Mouse (Mus musculus): ENCODE measurements at regions not wholly inside any gene's neighbourhood (a gene's known extent, or its start where the extent isn't known, plus 50 kb on each side); places are given as distances from the start of the nearest gene placed in this dataset.

DNA sequence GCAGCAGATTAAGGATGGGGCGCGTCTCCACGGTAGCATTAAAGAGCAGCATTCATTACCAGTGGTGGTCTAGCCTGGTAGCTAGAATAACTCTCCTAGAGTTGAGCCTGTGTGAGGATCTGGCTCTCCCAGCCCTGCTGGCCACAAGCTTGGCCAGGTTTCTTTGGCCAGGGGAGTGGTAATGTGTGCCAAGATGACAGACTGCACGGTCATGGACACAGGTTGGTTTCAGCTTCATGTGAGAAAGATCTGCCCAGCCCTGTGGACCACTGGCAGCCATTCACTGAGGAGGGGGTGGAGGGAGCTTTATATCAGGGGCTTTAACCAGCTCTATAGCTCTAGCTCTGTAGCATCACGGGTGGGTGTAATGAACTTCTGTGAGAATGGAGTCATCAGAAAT lies 176.5 kb downstream of the Matn1 start:
- H3K9ac ChIP-seq (ENCODE audit: low read depth, low read length), result no peak overlapping the region
- no peaks in the 10 kb centered on the region for H3K36me3 ChIP-seq (ENCODE audit: insufficient read depth, low read length)
- no peak for DNase-seq (ENCODE audit: low spot score)
- ATAC-seq (replicated peaks; ENCODE audit: low FRiP score, low read depth), result no peak
- no peak for TF ChIP-seq CTCF (IDR thresholded peaks at IDR 0.05; ENCODE audit: low read depth)
- H3K4me2 ChIP-seq (ENCODE audit: low read length), result no peak overlapping the region
- H3K27me3 ChIP-seq (ENCODE audit: insufficient read depth, low read length), result no peaks in the 10 kb centered on the region
- 86% methylated on average over 5 of the region's 5 CpGs for WGBS
- no peaks in the 10 kb centered on the region for H3K9me3 ChIP-seq (replicated peaks; ENCODE audit: low read length)
- no peak overlapping the region for H3K4me3 ChIP-seq (replicated peaks; ENCODE audit: low read depth, low read length)
- no peak overlapping the region for H3K27ac ChIP-seq
- no peaks in the 10 kb centered on the region for H3K4me1 ChIP-seq (replicated peaks; ENCODE audit: insufficient read depth, low read length)

DNA sequence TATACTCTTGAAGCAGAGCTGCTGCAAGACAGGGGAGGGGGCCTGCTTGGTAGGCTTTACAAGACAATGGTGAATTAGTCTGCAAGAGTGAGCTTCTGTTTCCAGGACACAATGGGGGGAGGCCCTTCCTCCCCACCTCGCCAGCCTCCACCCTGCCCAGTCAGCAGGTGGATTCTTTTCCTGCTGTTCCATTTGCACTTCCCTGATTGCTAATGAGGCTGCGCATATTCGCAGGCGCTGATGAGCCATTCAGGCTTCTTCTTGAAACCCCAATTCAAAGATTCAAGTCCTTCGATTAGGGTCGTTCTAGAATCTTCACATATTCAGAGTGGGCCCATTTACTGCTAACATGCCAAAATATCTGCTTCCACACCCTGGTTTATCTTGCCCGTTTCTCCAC lies 181.8 kb downstream of the Matn1 start:
- no peak for ATAC-seq (replicated peaks; ENCODE audit: low FRiP score, low read depth)
- no peak for TF ChIP-seq CTCF (IDR thresholded peaks at IDR 0.05; ENCODE audit: low read depth)

DNA sequence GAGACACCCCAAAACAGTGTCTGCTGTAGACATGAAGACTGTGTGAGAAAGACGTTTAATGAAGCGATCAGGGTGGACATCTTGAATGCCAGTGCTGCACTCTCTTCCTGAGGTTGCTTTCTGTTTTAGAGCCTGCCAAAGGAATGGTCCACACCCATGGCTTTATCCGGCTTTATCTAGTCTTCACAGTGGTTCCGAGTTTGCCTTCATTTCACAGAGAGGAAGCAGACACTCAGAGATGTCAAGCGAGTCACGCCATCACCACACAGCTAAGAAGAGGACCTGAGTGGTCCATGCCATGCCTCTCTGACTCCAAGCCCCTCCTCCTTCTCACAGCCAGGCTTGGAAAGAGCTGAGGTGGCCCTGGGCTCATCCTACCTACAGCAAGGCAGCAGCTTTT lies 182.7 kb downstream of the Matn1 start:
- no peak overlapping the region for H3K9ac ChIP-seq (ENCODE audit: low read depth, low read length)
- no peak for TF ChIP-seq CTCF (IDR thresholded peaks at IDR 0.05; ENCODE audit: low read depth)
- 78% methylated on average over 6 of the region's 6 CpGs for WGBS

More for the DNA sequence above, 181.8 kb downstream of the Matn1 start:
- H3K27me3 ChIP-seq (ENCODE audit: insufficient read depth, low read length), result no peaks in the 10 kb centered on the region
- H3K4me2 ChIP-seq (ENCODE audit: low read length), result no peak overlapping the region
- no peaks in the 10 kb centered on the region for H3K9me3 ChIP-seq (replicated peaks; ENCODE audit: low read length)
- 45% methylated on average over 7 of the region's 7 CpGs for WGBS
- no peaks in the 10 kb centered on the region for H3K4me1 ChIP-seq (replicated peaks; ENCODE audit: insufficient read depth, low read length)
- no peak overlapping the region for H3K9ac ChIP-seq (ENCODE audit: low read depth, low read length)
- H3K27ac ChIP-seq, result no peak overlapping the region
- DNase-seq (ENCODE audit: low spot score), result no peak
- H3K36me3 ChIP-seq (ENCODE audit: insufficient read depth, low read length), result no peaks in the 10 kb centered on the region
- H3K4me3 ChIP-seq (replicated peaks; ENCODE audit: low read depth, low read length), result no peak overlapping the region

DNA sequence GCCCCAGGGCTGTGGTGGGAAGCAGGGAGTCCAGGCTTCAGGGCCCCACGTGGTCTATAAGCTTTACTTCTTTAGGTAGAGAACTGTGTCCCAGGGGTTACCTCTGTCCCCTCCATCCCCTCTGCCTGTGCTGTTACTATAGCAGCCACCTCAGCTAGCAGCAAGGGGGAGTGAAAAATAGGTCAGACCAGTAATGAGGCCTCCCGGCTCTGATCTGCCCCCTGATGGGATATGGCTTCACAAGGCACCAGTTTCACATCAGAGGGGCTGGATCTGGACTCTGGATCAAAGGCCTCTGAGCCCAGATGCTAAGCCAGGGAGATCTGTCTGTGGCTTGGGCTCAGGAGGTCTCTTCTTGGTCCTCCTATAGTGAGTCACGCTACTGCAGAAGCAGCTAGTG lies 184.5 kb downstream of the Matn1 start:
- Histone ChIP-seq H3K4me3 (replicated peaks; ENCODE audit: low read depth, low read length) (no peak overlapping the region), H3K9ac (ENCODE audit: low read depth, low read length) (no peak overlapping the region), H3K9me3 (replicated peaks; ENCODE audit: low read length) (no peaks in the 10 kb centered on the region), H3K27ac (no peak overlapping the region), H3K36me3 (ENCODE audit: insufficient read depth, low read length) (no peaks in the 10 kb centered on the region), H3K4me1 (replicated peaks; ENCODE audit: insufficient read depth, low read length) (no peaks in the 10 kb centered on the region), H3K4me2 (ENCODE audit: low read length) (no peak overlapping the region), H3K27me3 (ENCODE audit: insufficient read depth, low read length) (no peaks in the 10 kb centered on the region)
- 29% methylated on average over 3 of the region's 3 CpGs for WGBS
- DNase-seq (ENCODE audit: low spot score) (no peak), ATAC-seq (replicated peaks; ENCODE audit: low FRiP score, low read depth) (no peak)
- TF ChIP-seq CTCF (IDR thresholded peaks at IDR 0.05; ENCODE audit: low read depth), result no peak

More for the DNA sequence above, 182.7 kb downstream of the Matn1 start:
- Histone ChIP-seq H3K9me3 (replicated peaks; ENCODE audit: low read length) (no peaks in the 10 kb centered on the region), H3K4me1 (replicated peaks; ENCODE audit: insufficient read depth, low read length) (no peaks in the 10 kb centered on the region), H3K4me2 (ENCODE audit: low read length) (no peak overlapping the region), H3K27ac (no peak overlapping the region), H3K4me3 (replicated peaks; ENCODE audit: low read depth, low read length) (no peak overlapping the region), H3K36me3 (ENCODE audit: insufficient read depth, low read length) (no peaks in the 10 kb centered on the region), H3K27me3 (ENCODE audit: insufficient read depth, low read length) (no peaks in the 10 kb centered on the region)
- ATAC-seq (replicated peaks; ENCODE audit: low FRiP score, low read depth), result no peak
- DNase-seq (ENCODE audit: low spot score), result no peak

DNA sequence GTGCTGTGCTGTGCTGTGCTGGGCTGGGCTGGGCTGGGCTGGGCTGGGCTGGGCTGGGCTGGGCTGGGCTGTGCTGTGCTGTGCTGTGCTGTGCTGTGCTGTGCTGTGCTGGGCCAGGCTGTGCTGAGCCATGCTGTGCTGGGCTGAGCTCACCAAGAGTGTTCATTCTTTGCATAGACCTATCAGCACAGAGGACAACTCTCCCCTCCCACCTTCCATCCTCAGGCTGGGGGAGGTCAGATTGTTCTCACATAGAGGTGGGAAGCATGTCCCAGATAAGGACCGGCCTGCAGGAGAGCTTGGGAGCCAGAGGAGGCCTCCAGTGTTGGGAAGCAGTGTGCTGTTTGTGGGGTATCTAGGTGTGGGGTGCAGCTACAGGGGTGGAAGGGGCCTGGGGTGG lies 188.0 kb downstream of the Matn1 start:
- 20% methylated on average over 1 of the region's 1 CpGs for WGBS

DNA sequence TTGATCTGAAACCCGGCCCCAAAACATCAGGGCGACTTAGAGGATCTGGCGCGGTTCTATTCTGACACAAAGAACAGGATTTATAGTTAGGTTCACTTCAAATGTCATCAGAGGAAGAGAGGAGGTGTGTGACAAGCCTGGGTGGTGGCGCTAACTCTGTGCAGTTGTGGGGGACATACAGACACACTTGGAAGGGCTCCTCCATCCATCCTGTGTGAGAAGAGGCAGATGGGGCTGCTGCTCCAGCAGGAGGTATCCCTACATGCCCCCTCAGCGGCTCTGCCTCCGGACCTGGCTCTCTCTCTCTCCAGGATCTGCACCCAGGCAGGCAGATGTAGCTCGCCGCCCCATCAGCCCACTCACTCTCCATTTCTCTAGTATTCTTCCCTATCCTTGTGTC lies 188.6 kb downstream of the Matn1 start:
- Histone ChIP-seq H3K9me3 (replicated peaks; ENCODE audit: low read length) (no peaks in the 10 kb centered on the region), H3K4me3 (replicated peaks; ENCODE audit: low read depth, low read length) (no peak overlapping the region), H3K4me2 (ENCODE audit: low read length) (no peak overlapping the region), H3K4me1 (replicated peaks; ENCODE audit: insufficient read depth, low read length) (no peaks in the 10 kb centered on the region), H3K9ac (ENCODE audit: low read depth, low read length) (no peak overlapping the region), H3K27ac (no peak overlapping the region), H3K36me3 (ENCODE audit: insufficient read depth, low read length) (no peaks in the 10 kb centered on the region), H3K27me3 (ENCODE audit: insufficient read depth, low read length) (no peaks in the 10 kb centered on the region)
- 39% methylated on average over 9 of the region's 9 CpGs for WGBS
- no peak for TF ChIP-seq CTCF (IDR thresholded peaks at IDR 0.05; ENCODE audit: low read depth)
- DNase-seq (ENCODE audit: low spot score), result no peak
- ATAC-seq (replicated peaks; ENCODE audit: low FRiP score, low read depth), result no peak

More for the DNA sequence above, 188.0 kb downstream of the Matn1 start:
- Histone ChIP-seq H3K9me3 (replicated peaks; ENCODE audit: low read length) (no peaks in the 10 kb centered on the region), H3K27ac (no peak overlapping the region), H3K27me3 (ENCODE audit: insufficient read depth, low read length) (no peaks in the 10 kb centered on the region), H3K4me1 (replicated peaks; ENCODE audit: insufficient read depth, low read length) (no peaks in the 10 kb centered on the region), H3K4me2 (ENCODE audit: low read length) (no peak overlapping the region), H3K4me3 (replicated peaks; ENCODE audit: low read depth, low read length) (no peak overlapping the region), H3K36me3 (ENCODE audit: insufficient read depth, low read length) (no peaks in the 10 kb centered on the region), H3K9ac (ENCODE audit: low read depth, low read length) (no peak overlapping the region)
- ATAC-seq (replicated peaks; ENCODE audit: low FRiP score, low read depth), result no peak
- DNase-seq (ENCODE audit: low spot score), result no peak
- TF ChIP-seq CTCF (IDR thresholded peaks at IDR 0.05; ENCODE audit: low read depth), result no peak

DNA sequence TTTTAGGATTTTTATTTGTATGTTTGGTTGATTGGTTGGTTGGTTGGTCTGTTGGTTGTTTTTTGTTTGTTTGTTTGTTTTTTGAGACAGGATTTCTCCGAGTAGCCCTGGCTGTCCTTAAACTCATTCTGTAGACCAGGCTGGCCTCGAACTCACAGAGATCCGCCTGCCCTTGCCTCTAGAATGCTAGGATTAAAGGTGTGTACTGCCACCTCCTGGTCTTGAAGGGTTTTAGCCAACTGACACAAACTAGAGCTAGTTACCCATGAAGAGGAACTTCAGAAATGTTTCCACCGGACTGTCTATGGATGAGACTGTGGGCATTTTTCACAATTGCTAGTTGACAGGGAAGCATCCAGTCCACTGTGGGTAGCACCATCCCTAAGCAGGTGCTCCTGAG lies 191.7 kb downstream of the Matn1 start:
- ATAC-seq (replicated peaks; ENCODE audit: low FRiP score, low read depth) (no peak), DNase-seq (ENCODE audit: low spot score) (no peak)
- peak; percentile 32; the same call in 1 of the 2 replicates for TF ChIP-seq CTCF (IDR thresholded peaks at IDR 0.05; ENCODE audit: low read depth)
- Histone ChIP-seq H3K9me3 (replicated peaks; ENCODE audit: low read length) (no peaks in the 10 kb centered on the region), H3K36me3 (ENCODE audit: insufficient read depth, low read length) (no peaks in the 10 kb centered on the region), H3K9ac (ENCODE audit: low read depth, low read length) (no peak overlapping the region), H3K4me2 (ENCODE audit: low read length) (no peak overlapping the region), H3K4me1 (replicated peaks; ENCODE audit: insufficient read depth, low read length) (no peaks in the 10 kb centered on the region), H3K4me3 (replicated peaks; ENCODE audit: low read depth, low read length) (no peak overlapping the region), H3K27me3 (ENCODE audit: insufficient read depth, low read length) (no peaks in the 10 kb centered on the region), H3K27ac (no peak overlapping the region)
- WGBS, result 82% methylated on average over 4 of the region's 4 CpGs
